Mouse (Mus musculus): Measurements from ENCODE around the gene Cep97. TPM values are rescaled to one million over a fixed set of nuclear protein-coding genes. Genes with fewer than 3 reads are reported as not detected.

The Cep97 gene
- polyA plus RNA-seq, 1 experiment, result 6.7 TPM

DNA sequence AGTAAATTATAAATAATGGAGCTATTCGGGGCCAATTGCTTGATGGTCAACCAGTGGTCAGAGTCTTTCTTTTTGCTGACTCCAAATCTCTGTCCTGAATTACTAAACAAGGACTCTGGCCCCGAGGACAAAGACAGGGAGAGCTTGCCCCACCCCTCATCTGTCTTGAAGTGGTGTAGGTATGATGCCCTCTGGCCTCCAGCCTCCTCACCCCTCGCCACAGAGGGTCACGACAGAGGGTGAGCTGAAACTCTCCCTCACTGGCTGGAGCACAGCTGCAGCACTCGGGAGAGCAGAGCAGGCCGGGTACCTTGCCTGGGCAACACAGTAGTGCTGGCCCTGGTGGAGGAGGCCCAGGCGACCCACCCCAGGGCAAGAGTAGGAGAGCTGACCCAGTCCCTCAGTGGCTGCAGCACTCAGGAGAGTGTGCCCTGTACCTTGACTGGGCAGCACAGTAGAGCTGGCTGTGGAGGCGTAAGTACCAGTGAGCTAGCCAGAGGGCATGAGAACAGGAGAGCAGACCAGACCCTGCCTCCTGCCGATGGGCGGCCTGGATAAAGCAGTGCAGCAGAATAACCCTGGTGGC, 24.4 kb downstream of the Cep97 start:
- Histone ChIP-seq H3K4me1 (ENCODE audit: control insufficient read depth, insufficient read depth, low read length) (no peaks in the 10 kb centered on the region), H3K4me3 (ENCODE audit: insufficient read depth, low read length) (no peak overlapping the region), H3K27ac (ENCODE audit: insufficient read depth, low read length) (no peak overlapping the region)
- no peak for TF ChIP-seq CTCF (IDR thresholded peaks at IDR 0.05; ENCODE audit: borderline replicate concordance, insufficient read depth, low read length)
- TF ChIP-seq POLR2A (IDR thresholded peaks at IDR 0.05; ENCODE audit: low read depth, low read length), result no peak

DNA sequence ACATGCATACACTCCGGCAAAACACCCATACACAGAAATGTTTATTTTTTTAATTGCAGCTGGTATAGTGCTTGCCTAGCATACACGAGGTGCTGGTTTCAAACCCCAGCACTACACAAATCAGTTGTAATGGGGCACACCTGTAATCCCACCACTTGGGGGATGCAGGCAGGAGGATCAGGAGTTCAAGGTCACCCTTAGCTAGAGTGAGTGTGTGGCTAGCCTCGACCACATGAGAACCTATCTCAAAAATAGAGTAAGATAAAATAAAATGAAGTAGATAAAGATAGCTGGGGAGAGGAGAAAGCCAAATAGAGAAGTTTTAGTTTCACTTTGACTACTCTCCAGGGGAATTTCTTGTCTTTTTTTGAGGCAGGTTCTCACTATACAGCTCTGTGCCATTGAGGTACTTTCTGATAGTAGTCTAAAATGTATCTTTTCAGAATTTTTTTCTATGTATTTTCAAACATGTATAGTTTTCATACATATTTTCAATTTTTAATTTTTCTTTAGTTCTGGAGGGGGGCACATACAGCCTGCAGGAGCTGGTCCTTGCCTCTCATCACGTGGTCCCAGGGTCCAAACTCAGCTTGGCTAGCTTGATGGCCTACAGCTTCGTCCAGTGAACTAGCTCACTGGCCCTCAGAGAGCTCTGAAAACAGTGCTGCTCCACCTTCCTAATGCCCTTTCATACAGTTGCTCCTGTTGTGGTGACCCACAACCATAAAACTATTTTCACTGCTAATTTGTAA, 27.6 kb downstream of the Cep97 start:
- TF ChIP-seq POLR2A (IDR thresholded peaks at IDR 0.05; ENCODE audit: low read depth, low read length) (no peak), CTCF (IDR thresholded peaks at IDR 0.05; ENCODE audit: borderline replicate concordance, insufficient read depth, low read length) (no peak)
- no peaks in the 10 kb centered on the region for H3K4me1 ChIP-seq (ENCODE audit: control insufficient read depth, insufficient read depth, low read length)
- no peak overlapping the region for H3K4me3 ChIP-seq (ENCODE audit: insufficient read depth, low read length)
- no peak overlapping the region for H3K27ac ChIP-seq (ENCODE audit: insufficient read depth, low read length)

DNA sequence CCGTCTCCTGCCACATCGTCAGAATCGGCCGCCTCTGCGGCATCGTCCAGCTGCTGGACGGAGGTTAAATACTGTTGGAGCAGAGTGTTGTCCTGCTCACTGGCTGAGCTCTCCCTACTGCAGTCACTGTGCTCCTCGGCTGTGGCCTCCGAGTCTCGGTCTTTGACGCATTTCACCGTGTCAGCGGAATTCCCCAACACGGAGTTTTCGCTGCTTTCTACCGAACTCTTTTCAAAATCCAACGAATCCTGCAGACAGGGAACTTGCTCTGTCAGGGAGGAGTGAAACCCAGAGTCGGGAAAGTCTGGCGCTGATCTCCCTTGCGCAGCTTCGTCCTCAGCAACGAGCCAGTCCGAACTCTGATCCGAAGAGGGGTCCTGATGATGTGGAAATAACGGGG, 29.3 kb downstream of the Cep97 start:
- TF ChIP-seq POLR2A (IDR thresholded peaks at IDR 0.05; ENCODE audit: low read depth, low read length) (no peak), CTCF (IDR thresholded peaks at IDR 0.05; ENCODE audit: borderline replicate concordance, insufficient read depth, low read length) (no peak)
- H3K4me3 ChIP-seq (ENCODE audit: insufficient read depth, low read length), result no peak overlapping the region
- H3K4me1 ChIP-seq (ENCODE audit: control insufficient read depth, insufficient read depth, low read length), result no peaks in the 10 kb centered on the region
- no peak overlapping the region for H3K27ac ChIP-seq (ENCODE audit: insufficient read depth, low read length)

DNA sequence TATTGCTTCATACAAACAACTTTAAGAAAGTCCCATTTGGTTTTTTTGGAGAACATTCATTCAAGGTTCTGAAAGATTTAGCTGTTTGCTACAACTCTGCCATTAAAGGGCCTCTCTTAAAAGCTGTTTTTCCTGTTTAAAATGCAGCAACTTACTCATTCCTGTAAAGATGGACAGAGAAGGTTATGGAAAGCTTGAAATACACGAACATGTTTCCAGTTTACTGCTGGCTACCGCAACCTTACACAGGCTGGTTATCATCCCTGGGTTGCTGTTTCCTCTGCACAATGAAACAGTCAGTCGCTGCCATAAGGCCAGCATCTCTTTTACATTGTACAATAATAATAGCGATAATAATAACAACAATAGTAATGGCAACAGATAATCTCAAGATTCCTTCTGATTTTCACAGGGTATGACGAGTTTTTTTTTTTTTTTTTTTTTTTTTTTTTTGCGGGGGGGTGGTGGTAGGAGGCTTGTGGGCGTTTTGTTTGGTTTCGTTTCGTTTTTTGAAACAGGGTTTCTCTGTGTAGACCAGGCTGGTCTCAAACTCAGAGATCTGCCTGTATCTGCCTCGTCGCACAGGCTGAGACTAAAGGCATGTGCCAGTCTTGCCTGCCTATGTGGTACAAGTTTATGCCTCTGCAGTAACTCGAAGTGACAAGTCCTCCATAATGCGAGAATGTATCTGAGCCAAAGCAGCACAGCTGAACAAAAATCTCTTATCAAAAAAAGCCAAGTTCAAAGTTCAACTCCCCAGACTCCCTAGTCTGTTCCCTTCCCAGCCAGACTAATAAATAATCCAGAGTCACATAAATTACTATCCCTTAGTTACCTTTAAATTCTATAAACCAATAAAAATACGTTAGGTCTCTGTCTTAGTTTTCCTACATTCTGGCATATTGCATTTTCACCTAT, 32.6 kb downstream of the Cep97 start:
- no peak for TF ChIP-seq POLR2A (IDR thresholded peaks at IDR 0.05; ENCODE audit: low read depth, low read length)
- TF ChIP-seq CTCF (IDR thresholded peaks at IDR 0.05; ENCODE audit: borderline replicate concordance, insufficient read depth, low read length), result no peak
- H3K4me1 ChIP-seq (ENCODE audit: control insufficient read depth, insufficient read depth, low read length), result no peaks in the 10 kb centered on the region
- H3K27ac ChIP-seq (ENCODE audit: insufficient read depth, low read length), result no peak overlapping the region
- no peak overlapping the region for H3K4me3 ChIP-seq (ENCODE audit: insufficient read depth, low read length)

DNA sequence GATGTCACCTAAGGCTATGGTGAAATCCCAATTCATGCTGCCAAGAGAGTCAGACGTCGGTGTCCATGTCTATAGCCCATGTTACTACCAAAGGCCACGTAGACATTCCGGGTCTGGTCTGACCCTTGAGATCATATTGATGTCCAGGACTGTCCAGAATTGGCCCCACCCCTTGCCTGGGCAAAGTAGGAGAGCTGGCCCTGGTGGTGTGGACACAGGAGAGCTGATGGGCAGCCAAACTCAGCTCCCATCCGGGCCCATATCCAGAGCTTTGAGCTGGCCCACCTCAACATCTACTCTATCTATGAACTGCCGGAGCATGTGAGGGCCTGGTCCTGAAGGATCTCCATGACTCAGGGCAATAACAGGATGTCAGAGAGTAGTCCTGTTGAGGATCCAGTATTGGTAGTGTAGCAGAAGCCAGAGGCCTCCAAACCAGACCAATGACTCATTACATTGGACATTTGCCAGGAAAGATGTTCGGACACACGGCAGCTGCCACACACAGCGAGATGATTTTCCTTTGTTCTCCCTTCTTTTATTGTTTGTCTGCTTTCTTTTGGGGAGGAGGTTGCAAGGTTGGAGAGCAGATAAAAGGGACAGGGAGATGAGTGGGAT, 36.2 kb downstream of the Cep97 start:
- Histone ChIP-seq H3K27ac (ENCODE audit: insufficient read depth, low read length) (no peak overlapping the region), H3K4me3 (ENCODE audit: insufficient read depth, low read length) (no peak overlapping the region), H3K4me1 (ENCODE audit: control insufficient read depth, insufficient read depth, low read length) (peaks cover 5% of the 10 kb centered on the region)
- TF ChIP-seq CTCF (IDR thresholded peaks at IDR 0.05; ENCODE audit: borderline replicate concordance, insufficient read depth, low read length) (no peak), POLR2A (IDR thresholded peaks at IDR 0.05; ENCODE audit: low read depth, low read length) (no peak)

DNA sequence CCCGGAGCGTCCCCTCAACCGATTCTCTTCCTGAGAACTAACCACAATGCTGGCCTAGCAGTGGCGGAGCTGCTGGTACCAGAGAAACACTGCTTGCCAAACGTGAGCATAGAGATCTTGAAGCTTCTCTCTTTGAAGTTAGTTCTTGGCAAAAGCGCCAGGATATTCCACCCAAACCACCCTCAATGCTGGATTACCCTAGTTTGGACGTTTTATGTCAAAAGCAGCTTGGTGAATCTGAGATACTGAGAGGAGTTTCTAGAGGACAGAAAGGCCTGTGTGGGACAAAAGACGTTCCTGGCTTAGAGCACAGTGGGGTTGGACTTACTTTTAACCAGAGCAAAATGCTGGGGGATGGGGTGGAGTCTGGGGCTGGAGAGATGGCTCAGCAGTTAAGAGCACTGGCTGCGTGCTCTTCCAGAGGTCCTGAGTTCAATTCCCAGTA, 39.0 kb downstream of the Cep97 start:
- no peak for TF ChIP-seq CTCF (IDR thresholded peaks at IDR 0.05; ENCODE audit: borderline replicate concordance, insufficient read depth, low read length)
- TF ChIP-seq POLR2A (IDR thresholded peaks at IDR 0.05; ENCODE audit: low read depth, low read length), result no peak
- peak overlapping the region; percentile 45 for H3K4me3 ChIP-seq (ENCODE audit: insufficient read depth, low read length)

DNA sequence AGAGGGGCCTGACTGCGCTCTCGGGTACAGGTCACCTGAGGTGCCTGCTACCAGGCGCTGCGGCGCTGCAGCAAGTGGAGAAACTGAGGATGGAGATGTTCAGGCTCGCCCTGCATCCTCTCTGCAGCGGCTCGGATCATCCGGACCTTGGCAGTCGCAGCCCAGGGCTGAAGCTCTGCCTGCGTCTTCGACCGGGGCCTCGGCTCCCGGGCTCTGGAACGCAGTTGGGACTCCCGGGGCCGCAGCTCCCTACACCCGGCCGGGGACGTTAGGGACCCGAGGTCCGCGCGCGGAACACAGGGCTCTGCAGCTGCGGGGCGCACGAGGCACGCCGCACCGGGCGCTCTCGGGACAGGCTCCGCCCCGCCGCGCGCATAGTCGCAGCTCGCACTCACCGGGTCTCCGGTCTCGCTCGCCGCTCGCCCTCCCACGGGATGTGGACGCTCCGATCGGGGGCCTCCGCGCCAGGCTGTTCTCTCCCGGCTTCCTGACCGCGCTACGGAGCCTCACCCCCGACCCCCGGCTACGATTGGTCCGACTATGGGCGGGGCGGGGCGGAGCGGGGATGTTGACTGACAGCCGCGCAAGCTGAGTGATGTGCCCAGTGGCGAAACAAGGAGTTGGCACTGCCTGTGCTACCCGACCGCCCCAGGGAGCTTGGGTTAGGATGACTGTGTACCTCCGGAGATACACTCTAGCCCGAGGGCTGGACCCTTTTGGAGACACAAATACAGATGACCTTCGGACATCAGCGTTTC, 39.6 kb downstream of the Cep97 start, which contains the start of gene Nxpe3:
Gene Nxpe3 (minus strand): TSS at position 393 of the 758 bp plus-strand sequence.
- Histone ChIP-seq H3K4me3 (ENCODE audit: insufficient read depth, low read length) (peak within 1 kb of the TSS; percentile 45), H3K4me1 (ENCODE audit: control insufficient read depth, insufficient read depth, low read length) (peaks cover 5% of the 10 kb centered on the region), H3K27ac (ENCODE audit: insufficient read depth, low read length) (peak within 1 kb of the TSS; percentile 60)
- TF ChIP-seq POLR2A (IDR thresholded peaks at IDR 0.05; ENCODE audit: low read depth, low read length) (peak; percentile 70; the same call in 1 of the 2 replicates), CTCF (IDR thresholded peaks at IDR 0.05; ENCODE audit: borderline replicate concordance, insufficient read depth, low read length) (no peak)

More for the DNA sequence above, 39.0 kb downstream of the Cep97 start:
- Histone ChIP-seq H3K4me1 (ENCODE audit: control insufficient read depth, insufficient read depth, low read length) (peaks cover 5% of the 10 kb centered on the region), H3K27ac (ENCODE audit: insufficient read depth, low read length) (peak overlapping the region; percentile 60)

DNA sequence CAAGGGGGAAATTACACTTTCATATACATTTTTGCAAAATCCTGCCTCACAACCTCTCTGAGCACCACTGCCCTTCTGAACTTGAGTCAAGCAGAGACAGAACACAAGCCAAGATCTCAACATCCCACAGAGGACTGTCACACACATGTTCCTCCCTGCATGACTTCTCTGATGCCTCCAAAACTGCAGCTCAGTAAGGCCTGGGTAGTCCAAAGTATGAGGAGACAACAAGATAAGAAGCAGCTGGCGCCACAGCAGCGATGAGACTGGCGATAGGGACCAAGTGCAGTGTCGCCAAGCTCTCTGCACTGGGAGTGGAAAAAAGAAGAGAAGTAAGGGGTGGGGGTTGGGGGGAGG, 40.1 kb downstream of the Cep97 start:
- peaks cover 5% of the 10 kb centered on the region for H3K4me1 ChIP-seq (ENCODE audit: control insufficient read depth, insufficient read depth, low read length)
- H3K27ac ChIP-seq (ENCODE audit: insufficient read depth, low read length), result no peak overlapping the region
- TF ChIP-seq CTCF (IDR thresholded peaks at IDR 0.05; ENCODE audit: borderline replicate concordance, insufficient read depth, low read length) (no peak), POLR2A (IDR thresholded peaks at IDR 0.05; ENCODE audit: low read depth, low read length) (no peak)
- peak overlapping the region; percentile 45 for H3K4me3 ChIP-seq (ENCODE audit: insufficient read depth, low read length)

All from embryonic fibroblast, embryonic 13.5 days (primary cell).